Mouse (Mus musculus) mouse trophoblast stem cell (cell line): ENCODE data around the gene Dtnbp1.

ENCODE experiments used
- in situ Hi-C, 2 experiments: fragments of 300-500 bp; cut with MseI, MboI; formaldehyde crosslinking; loops; 2 replicates in 1 of 2; 3 replicates in 1 of 2; pipeline ENCODE4 v1.15.1; 2025

Gene Dtnbp1

GRCm38 (mm10) chr13:45001911-45002615 is at the start of gene Dtnbp1:
TSS of gene Dtnbp1 (minus strand) at chr13:45002147.
- in situ Hi-C loops: no loop called here

GRCm38 (mm10) chr13:45049261-45050020 is 47.5 kb upstream of the Dtnbp1 start:
- in situ Hi-C loops: no loop called here

GRCm38 (mm10) chr13:45043466-45043865 is 41.5 kb upstream of the Dtnbp1 start:
- in situ Hi-C loops: no loop called here

- in situ Hi-C loops: no loop called here
Observed at GRCm38 (mm10) chr13:45040741-45041140, 38.8 kb upstream of the Dtnbp1 start.

GRCm38 (mm10) chr13:45040195-45040594 is 38.2 kb upstream of the Dtnbp1 start:
- in situ Hi-C loops: no loop called here

GRCm38 (mm10) chr13:45036417-45036816 is 34.5 kb upstream of the Dtnbp1 start:
- in situ Hi-C loops: loop anchor here (10.0 kb wide), 1 partner anchor 438 kb away; no protein-coding TSS in a partner anchor

GRCm38 (mm10) chr13:45034759-45035158 is 32.8 kb upstream of the Dtnbp1 start:
- in situ Hi-C loops: loop anchor here (10.0 kb wide), 1 partner anchor 440 kb away; no protein-coding TSS in a partner anchor

GRCm38 (mm10) chr13:45033360-45033759 is 31.4 kb upstream of the Dtnbp1 start:
- in situ Hi-C loops: loop anchor here (10.0 kb wide), 1 partner anchor 441 kb away; no protein-coding TSS in a partner anchor

GRCm38 (mm10) chr13:45032484-45032883 is 30.5 kb upstream of the Dtnbp1 start:
- in situ Hi-C loops: loop anchor here (10.0 kb wide), 1 partner anchor 442 kb away; no protein-coding TSS in a partner anchor

GRCm38 (mm10) chr13:45031748-45032147 is 29.8 kb upstream of the Dtnbp1 start:
- in situ Hi-C loops: loop anchor here (10.0 kb wide), 1 partner anchor 443 kb away; no protein-coding TSS in a partner anchor

- in situ Hi-C loops: loop anchor here (10.0 kb wide), 1 partner anchor 443 kb away; no protein-coding TSS in a partner anchor
Observed at GRCm38 (mm10) chr13:45031314-45031713, 29.4 kb upstream of the Dtnbp1 start.

- in situ Hi-C loops: loop anchor here (10.0 kb wide), 1 partner anchor 444 kb away; no protein-coding TSS in a partner anchor
Observed at GRCm38 (mm10) chr13:45030830-45031229, 28.9 kb upstream of the Dtnbp1 start.

GRCm38 (mm10) chr13:45029791-45030190 is 27.8 kb upstream of the Dtnbp1 start:
- in situ Hi-C loops: loop anchor here (10.0 kb wide), 2 partner anchors 425 to 445 kb away; no protein-coding TSS in a partner anchor

- in situ Hi-C loops: loop anchor here in 1 of 2 experiments (10.0 kb wide), 1 partner anchor 429 kb away; no protein-coding TSS in a partner anchor
Observed at GRCm38 (mm10) chr13:45026291-45026690, 24.3 kb upstream of the Dtnbp1 start.

- in situ Hi-C loops: loop anchor here in 1 of 2 experiments (10.0 kb wide), 1 partner anchor 430 kb away; no protein-coding TSS in a partner anchor
Observed at GRCm38 (mm10) chr13:45024821-45025220, 22.9 kb upstream of the Dtnbp1 start.

- in situ Hi-C loops: loop anchor here in 1 of 2 experiments (10.0 kb wide), 1 partner anchor 431 kb away; no protein-coding TSS in a partner anchor
Observed at GRCm38 (mm10) chr13:45023356-45024150, 21.6 kb upstream of the Dtnbp1 start.

- in situ Hi-C loops: no loop called here
Observed at GRCm38 (mm10) chr13:45008150-45008549, 6.2 kb upstream of the Dtnbp1 start.

GRCm38 (mm10) chr13:45007726-45008125 is 5.8 kb upstream of the Dtnbp1 start:
- in situ Hi-C loops: no loop called here

GRCm38 (mm10) chr13:45006483-45006882 is 4.5 kb upstream of the Dtnbp1 start:
- in situ Hi-C loops: no loop called here

- in situ Hi-C loops: no loop called here
Observed at GRCm38 (mm10) chr13:45005861-45006260, 3.9 kb upstream of the Dtnbp1 start.

GRCm38 (mm10) chr13:45004987-45005592 is 3.1 kb upstream of the Dtnbp1 start:
- in situ Hi-C loops: no loop called here
